Mouse (Mus musculus) lung, adult 2 months (tissue): ENCODE results near the gene Kctd2. TPM values are rescaled to one million over a fixed set of nuclear protein-coding genes. Genes with fewer than 3 reads are reported as not detected.

ENCODE experiments used
- DNase-seq: peaks from one replicate; pipeline ENCODE4 v3.0.0; 2022
- H3K4me1 ChIP-seq: fragments of 200-500 bp; 2 replicates; pipeline ENCODE4 v1.6.1; 2011; ENCODE audit warnings: low read length; ENCODE audit not compliant: control insufficient read depth, insufficient read depth
- H3K4me3 ChIP-seq: fragments of 200-500 bp; replicated peaks from 2 replicates; pipeline ENCODE3; 2011; ENCODE audit warnings: low read depth, mild to moderate bottlenecking, control low read depth, low read length; ENCODE audit errors: extremely low read depth
- CTCF ChIP-seq: fragments of 200-500 bp; IDR thresholded peaks from 2 replicates; pipeline ENCODE4 v1.5.1; 2011; ENCODE audit warnings: mild to moderate bottlenecking, low read length, control low read depth; ENCODE audit not compliant: insufficient read depth
- POLR2A ChIP-seq: fragments of 200-500 bp; IDR thresholded peaks from 2 replicates; pipeline ENCODE4 v1.6.1; 2011; ENCODE audit warnings: low read depth, mild to moderate bottlenecking, control low read depth, low read length, borderline replicate concordance; ENCODE audit errors: extremely low read depth
- WGBS: fragments of 180-500 bp; shearing (Covaris S2); methylation state at CpG from one replicate; pipeline ENCODE4 v1.1.7; 2018; 5-methylcytosine and 5-hydroxymethylcytosine counted together
- polyA plus RNA-seq: library from polyadenylated mRNA; depleted of rRNA; stranded (reverse); fragments of >200 nt; gene quantifications from 2 replicates; pipeline ENCODE4 v1.2.3, GENCODE M21; 2012

Kctd2 gene
- polyA plus RNA-seq, 1 experiment = 36.6 TPM

GRCm38 (mm10) chr11:115400126-115400525 is 19.8 kb upstream of the Kctd2 start:
- peaks cover 5% of the 10 kb centered on the region for H3K4me1 ChIP-seq
- TF ChIP-seq CTCF = no peak
- TF ChIP-seq POLR2A = no peak
- H3K4me3 ChIP-seq = no peak overlapping the region
- 65% methylated on average over 3 of the region's 3 CpGs for WGBS
- DNase-seq = no peak

GRCm38 (mm10) chr11:115400630-115401391 is 19.1 kb upstream of the Kctd2 start:
- WGBS = 43% methylated on average over 11 of the region's 11 CpGs
- TF ChIP-seq CTCF (no peak), POLR2A (no peak)
- Histone ChIP-seq H3K4me1 (peaks cover 5% of the 10 kb centered on the region), H3K4me3 (no peak overlapping the region)
- no peak for DNase-seq

- 4% methylated on average over 50 of the region's 50 CpGs for WGBS
Measured at GRCm38 (mm10) chr11:115403338-115404124, 16.4 kb upstream of the Kctd2 start, which contains the start of gene Mrpl58. Mrpl58 (plus strand) TSS chr11:115403752.

GRCm38 (mm10) chr11:115405723-115406122 is 14.2 kb upstream of the Kctd2 start:
- peaks cover 11% of the 10 kb centered on the region for H3K4me1 ChIP-seq
- no peak for TF ChIP-seq POLR2A
- no peak for TF ChIP-seq CTCF
- WGBS = 97% methylated on average over 6 of the region's 6 CpGs
- no peak for DNase-seq
- no peak overlapping the region for H3K4me3 ChIP-seq

More at GRCm38 (mm10) chr11:115403338-115404124, 16.4 kb upstream of the Kctd2 start, which contains the start of gene Mrpl58:
- TF ChIP-seq CTCF (no peak), POLR2A (peak; percentile 75)
- H3K4me1 ChIP-seq = peaks cover 9% of the 10 kb centered on the region
- H3K4me3 ChIP-seq = peak within 1 kb of the TSS; percentile 98
- DNase-seq = peak; percentile 92

GRCm38 (mm10) chr11:115406858-115407401 is 13.0 kb upstream of the Kctd2 start:
- Histone ChIP-seq H3K4me3 (no peak overlapping the region), H3K4me1 (peaks cover 14% of the 10 kb centered on the region)
- 88% methylated on average over 17 of the region's 17 CpGs for WGBS
- TF ChIP-seq CTCF (no peak), POLR2A (no peak)
- DNase-seq = no peak

- peaks cover 17% of the 10 kb centered on the region for H3K4me1 ChIP-seq
- 45% methylated on average over 6 of the region's 6 CpGs for WGBS
- no peak for TF ChIP-seq CTCF
- TF ChIP-seq POLR2A = no peak
- no peak overlapping the region for H3K4me3 ChIP-seq
- DNase-seq = no peak
Measured at GRCm38 (mm10) chr11:115408266-115408920, 11.5 kb upstream of the Kctd2 start.

- WGBS = 83% methylated on average over 7 of the region's 7 CpGs
- no peak for TF ChIP-seq CTCF
- no peak for TF ChIP-seq POLR2A
- DNase-seq = no peak
- H3K4me1 ChIP-seq = peaks cover 14% of the 10 kb centered on the region
- H3K4me3 ChIP-seq = no peak overlapping the region
Measured at GRCm38 (mm10) chr11:115409556-115409955, 10.4 kb upstream of the Kctd2 start.

GRCm38 (mm10) chr11:115420336-115421190 is 635 bp downstream of the Kctd2 start:
- peak; percentile 73 for DNase-seq
- WGBS = 1% methylated on average over 45 of the region's 45 CpGs
- peaks cover 9% of the 10 kb centered on the region for H3K4me1 ChIP-seq
- peak overlapping the region; percentile 74 for H3K4me3 ChIP-seq
- no peak for TF ChIP-seq POLR2A
- TF ChIP-seq CTCF = no peak
